Mouse (Mus musculus) forebrain, embryonic 16.5 days (tissue): ENCODE measurements around the gene Bach1. TPM values are rescaled to one million over a fixed set of nuclear protein-coding genes. Genes with fewer than 3 reads are reported as not detected.

Source experiments
- polyA plus RNA-seq: library from polyadenylated mRNA; unstranded; fragments of >200 nt; fragmentation: Nextera tagmentation; extraction: Ambion mirVana; gene quantifications from 2 replicates; pipeline ENCODE4 v1.2.1, GENCODE M21; 2015

Bach1 gene
- polyA plus RNA-seq, 1 experiment from 2014 or later = 21.4 TPM

Other genes with a start within 250 kb of the Bach1 start
- gene Usp16, start 244.2 kb upstream of the Bach1 start, polyA plus RNA-seq = 45.8 and 51.7 TPM in 2 replicates
- 450 and 485 TPM in 2 replicates for gene Cct8, start 203.1 kb upstream of the Bach1 start, polyA plus RNA-seq
- gene Map3k7cl, start 145.6 kb upstream of the Bach1 start, polyA plus RNA-seq = 0.13 TPM in 1 of 2 replicates, not detected in the other